Mouse (Mus musculus) MEL (cell line): Measurements from ENCODE around the gene Rgma. TPM values are rescaled to one million over a fixed set of nuclear protein-coding genes. Genes with fewer than 3 reads are reported as not detected.

Experiments
- DNase-seq: peaks from one replicate; pipeline ENCODE4 v3.0.0; 2011; ENCODE audit warnings: low read depth, low spot score
- H3K27ac ChIP-seq: 2 replicates; pipeline ENCODE4 v1.5.1; 2012; ENCODE audit warnings: low read depth, mild to moderate bottlenecking, control low read depth, low read length, moderate library complexity; ENCODE audit not compliant: control insufficient read depth
- H3K27me3 ChIP-seq, 2 experiments: fragments of 150-350 bp in 1 of 2; sonication (generic) in 1 of 2; 2 replicates each; pipeline ENCODE4 v1.6.1; 2012; ENCODE audit warnings: low read length in 2 of 2, mild to moderate bottlenecking in 2 of 2, improper control_type of control experiment in 1 of 2, moderate library complexity in 1 of 2; ENCODE audit not compliant: insufficient read depth in 2 of 2, control insufficient read depth in 1 of 2
- H3K36me3 ChIP-seq, 2 experiments: 2 replicates each; pipeline ENCODE4 v1.6.1; 2012 to 2014; ENCODE audit warnings: low read length in 2 of 2, improper control_type of control experiment in 1 of 2, inconsistent platforms in 1 of 2, mild to moderate bottlenecking in 1 of 2; ENCODE audit not compliant: insufficient read depth in 2 of 2, control insufficient read depth in 1 of 2
- H3K4me1 ChIP-seq, 2 experiments: fragments of 150-350 bp in 1 of 2; sonication (generic) in 1 of 2; 2 replicates each; pipeline ENCODE4 v1.6.1; 2012; ENCODE audit warnings: low read length in 2 of 2, improper control_type of control experiment in 1 of 2, mild to moderate bottlenecking in 1 of 2; ENCODE audit not compliant: insufficient read depth in 2 of 2, control insufficient read depth in 1 of 2
- H3K4me3 ChIP-seq, 2 experiments: fragments of 150-350 bp in 1 of 2; sonication (generic) in 1 of 2; 2 replicates each; pipeline ENCODE4 v1.5.1; 2012; ENCODE audit warnings: low read depth in 2 of 2, low read length in 2 of 2, mild to moderate bottlenecking in 2 of 2, moderate library complexity in 2 of 2, control low read depth in 1 of 2, improper control_type of control experiment in 1 of 2; ENCODE audit not compliant: control insufficient read depth in 1 of 2, insufficient read depth in 1 of 2
- H3K79me2 ChIP-seq: 2 replicates; pipeline ENCODE4 v1.6.1; 2012; ENCODE audit warnings: mild to moderate bottlenecking, low read length, moderate library complexity; ENCODE audit not compliant: control insufficient read depth, poor library complexity, insufficient read depth
- H3K9ac ChIP-seq: 2 replicates; pipeline ENCODE4 v1.6.1; 2012; ENCODE audit warnings: low read depth, mild to moderate bottlenecking, control low read depth, low read length, moderate library complexity; ENCODE audit not compliant: control insufficient read depth, poor library complexity, severe bottlenecking
- H3K9me3 ChIP-seq: fragments of 150-350 bp; sonication (generic); replicated peaks from 2 replicates; pipeline ENCODE4 v1.6.1; 2012; ENCODE audit warnings: mild to moderate bottlenecking, low read length, improper control_type of control experiment, moderate library complexity; ENCODE audit not compliant: insufficient read depth
- CHD1 ChIP-seq: IDR thresholded peaks from 2 replicates; pipeline ENCODE4 v1.6.1; 2012; ENCODE audit warnings: low read depth, mild to moderate bottlenecking, inconsistent platforms, low read length, improper control_type of control experiment
- ELF1 ChIP-seq: IDR thresholded peaks from 2 replicates; pipeline ENCODE4 v1.6.1; 2014; ENCODE audit warnings: low read depth, mild to moderate bottlenecking, inconsistent platforms, low read length, improper control_type of control experiment, moderate library complexity
- EP300 ChIP-seq, 2 experiments: IDR thresholded peaks; 2 replicates each; pipeline ENCODE4 v1.6.1; 2011; ENCODE audit warnings: improper control_type of control experiment in 2 of 2, low read length in 2 of 2, low read depth in 1 of 2, mild to moderate bottlenecking in 1 of 2
- GATA1 ChIP-seq: IDR thresholded peaks from 2 replicates; pipeline ENCODE4 v1.6.1; 2011; ENCODE audit warnings: low read depth, low read length, improper control_type of control experiment
- JUND ChIP-seq: IDR thresholded peaks from 2 replicates; pipeline ENCODE4 v1.6.1; 2011; ENCODE audit warnings: low read depth, mild to moderate bottlenecking, improper control_type of control experiment, low read length
- MAX ChIP-seq: IDR thresholded peaks from 2 replicates; pipeline ENCODE4 v1.6.1; 2011; ENCODE audit warnings: low read length, improper control_type of control experiment
- MEF2A ChIP-seq: IDR thresholded peaks from 2 replicates; pipeline ENCODE4 v1.6.1; 2014; ENCODE audit warnings: low read depth, mild to moderate bottlenecking, inconsistent platforms, low read length, improper control_type of control experiment; ENCODE audit not compliant: poor library complexity, insufficient replicate concordance, severe bottlenecking; ENCODE audit errors: extremely low read depth
- MXI1 ChIP-seq: IDR thresholded peaks from 2 replicates; pipeline ENCODE4 v1.6.1; 2011; ENCODE audit warnings: mild to moderate bottlenecking, low read depth, low read length, improper control_type of control experiment
- POLR2AphosphoS5 ChIP-seq: IDR thresholded peaks from 2 replicates; pipeline ENCODE4 v1.6.1; 2012; ENCODE audit warnings: low read depth, borderline replicate concordance, mild to moderate bottlenecking, inconsistent platforms, low read length, moderate library complexity, mixed read lengths
- TAL1 ChIP-seq: IDR thresholded peaks from 2 replicates; pipeline ENCODE4 v1.6.1; 2012; ENCODE audit warnings: mild to moderate bottlenecking, inconsistent platforms, low read length, moderate library complexity, mixed read lengths
- TBP ChIP-seq: IDR thresholded peaks from 2 replicates; pipeline ENCODE4 v1.8.0; 2011; ENCODE audit warnings: low read depth, low read length, improper control_type of control experiment
- USF2 ChIP-seq, 2 experiments: IDR thresholded peaks; 2 replicates each; pipeline ENCODE4 v1.6.1; 2011 to 2012; ENCODE audit warnings: improper control_type of control experiment in 2 of 2, low read length in 2 of 2, borderline replicate concordance in 1 of 2, inconsistent platforms in 1 of 2, low read depth in 1 of 2, mild to moderate bottlenecking in 1 of 2; ENCODE audit not compliant: insufficient read depth in 1 of 2
- ZKSCAN1 ChIP-seq: IDR thresholded peaks from 2 replicates; pipeline ENCODE4 v1.6.1; 2012; ENCODE audit warnings: low read depth, mild to moderate bottlenecking, inconsistent platforms, low read length, improper control_type of control experiment, moderate library complexity
- polyA plus RNA-seq, 2 experiments: library from polyadenylated mRNA; stranded (reverse) in 1 of 2; unstranded in 1 of 2; fragments of >175 nt in 1 of 2; fragments of >200 nt in 1 of 2; gene quantifications; 2 replicates each; pipeline versions ENCODE4 v1.2.1 to v1.2.4; 2012; ENCODE audit warnings: low replicate concordance in 2 of 2, low read depth in 1 of 2; ENCODE audit not compliant: insufficient read length in 2 of 2, insufficient read depth in 1 of 2, missing spikeins in 1 of 2
- total RNA-seq: library from RNA; depleted of rRNA; stranded (reverse); fragments of 300-350 nt; gene quantifications from 2 replicates; pipeline ENCODE4 v1.2.3, GENCODE M21; 2012

The Rgma gene
- total and polyA plus RNA-seq, 3 experiments, result not detected

- Histone ChIP-seq H3K27ac (no peak overlapping the region), H3K79me2 (no peaks in the 10 kb centered on the region)
These were observed 7.4 kb upstream of the Rgma start for GRCm38 (mm10) chr7:73367681-73368464.

GRCm38 (mm10) chr7:73369992-73370391, 5.3 kb upstream of the Rgma start:
- Histone ChIP-seq H3K4me3 (no peak overlapping the region), H3K27me3 (peaks cover 0 to 1% of the 10 kb centered on the region in 2 experiments; a peak in 2 of 4 replicates), H3K27ac (no peak overlapping the region), H3K9me3 (no peaks in the 10 kb centered on the region), H3K79me2 (no peaks in the 10 kb centered on the region), H3K36me3 (no peaks in the 10 kb centered on the region), H3K9ac (no peak overlapping the region), H3K4me1 (no peaks in the 10 kb centered on the region)
- no peak for TF ChIP-seq GATA1
- no peak for DNase-seq

More at GRCm38 (mm10) chr7:73367681-73368464, 7.4 kb upstream of the Rgma start:
- Histone ChIP-seq H3K4me1 (no peaks in the 10 kb centered on the region), H3K4me3 (no peak overlapping the region), H3K9me3 (no peaks in the 10 kb centered on the region), H3K27me3 (peaks cover 0 to 1% of the 10 kb centered on the region in 2 experiments; a peak in 2 of 4 replicates), H3K9ac (no peak overlapping the region), H3K36me3 (no peaks in the 10 kb centered on the region)
- TF ChIP-seq TBP (no peak), MXI1 (no peak), MEF2A (no peak), JUND (no peak), MAX (no peak), ZKSCAN1 (no peak), USF2 (IDR thresholded peaks at IDR 0.05; ENCODE audit: borderline replicate concordance in 1 of 2, insufficient read depth in 1 of 2, low read depth in 1 of 2, low read length in 2 of 2) (no peak), ELF1 (no peak), CHD1 (no peak), POLR2AphosphoS5 (no peak), EP300 (IDR thresholded peaks at IDR 0.05; ENCODE audit: low read depth in 1 of 2, low read length in 2 of 2) (no peak), TAL1 (no peak)
- DNase-seq, result no peak
